In genomic region chr7:46563801-46564200, GRCm38 (mm10) we compare ENCODE assay signal across 15 mouse cellular contexts.
DNase-seq lines count a peak whose midpoint lies in the region; ATAC-seq and TF ChIP-seq lines count a peak whose summit lies in the region.
"Had no signal": no experiment of that assay in that cellular context is flagged by ENCODE, and none has a peak within 500 bp of the region (broad histone marks: within the 10 kb centered on the region; RNA-seq: fewer than 3 reads in every experiment).

No protein-coding gene starts in this region.

- no peak overlapping the region for H3K4me2 ChIP-seq in hindbrain, postnatal 0 days (ENCODE audit: low read depth, low read length)
- H3K4me2 ChIP-seq in lung, postnatal 0 days (replicated peaks; ENCODE audit: low read depth, low read length), result no peak overlapping the region
- H3K4me2 ChIP-seq: limb, embryonic 13.5 days; lung, embryonic 15.5 days had no signal

- peak; percentile 68 for TF ChIP-seq CTCF in hindbrain, postnatal 0 days (IDR thresholded peaks at IDR 0.05; ENCODE audit: low read depth)
- TF ChIP-seq CTCF in lung, postnatal 0 days (IDR thresholded peaks at IDR 0.05), result peak; percentile 61
- peak; percentile 10 for TF ChIP-seq CTCF in ES-Bruce4 (IDR thresholded peaks at IDR 0.05; ENCODE audit: low read depth, low read length)
- TF ChIP-seq CTCF in cortical plate, adult 2 months (IDR thresholded peaks at IDR 0.05; ENCODE audit: extremely low read depth, insufficient read depth, low read length), result peak; percentile 11; the same call in 1 of the 2 replicates

- no peaks in the 10 kb centered on the region for H3K27me3 ChIP-seq in hindbrain, postnatal 0 days (ENCODE audit: insufficient read depth, low read length)
- H3K27me3 ChIP-seq in hindbrain, embryonic 10.5 days (ENCODE audit: insufficient read depth, poor library complexity, severe bottlenecking), result no peaks in the 10 kb centered on the region
- H3K27me3 ChIP-seq in lung, postnatal 0 days (replicated peaks; ENCODE audit: insufficient read depth, low read length), result no peaks in the 10 kb centered on the region
- H3K27me3 ChIP-seq in ES-Bruce4 (ENCODE audit: control insufficient read depth, insufficient read depth, low read length, poor library complexity, severe bottlenecking), result no peaks in the 10 kb centered on the region
- H3K27me3 ChIP-seq: limb, embryonic 13.5 days; lung, embryonic 15.5 days had no signal

- no peak overlapping the region for H3K27ac ChIP-seq in hindbrain, postnatal 0 days
- no peak overlapping the region for H3K27ac ChIP-seq in hindbrain, embryonic 10.5 days
- no peak overlapping the region for H3K27ac ChIP-seq in lung, postnatal 0 days (ENCODE audit: low read length)
- H3K27ac ChIP-seq in ES-Bruce4 (ENCODE audit: insufficient read depth, low read length), result no peak overlapping the region
- H3K27ac ChIP-seq in cortical plate, adult 2 months (ENCODE audit: insufficient read depth, low read length), result no peak overlapping the region
- H3K27ac ChIP-seq: limb, embryonic 13.5 days; lung, embryonic 15.5 days had no signal

- H3K36me3 ChIP-seq in hindbrain, postnatal 0 days (ENCODE audit: insufficient read depth, low read length), result peaks cover 12% of the 10 kb centered on the region
- H3K36me3 ChIP-seq in hindbrain, embryonic 10.5 days, result peaks cover 27% of the 10 kb centered on the region
- no peaks in the 10 kb centered on the region for H3K36me3 ChIP-seq in lung, postnatal 0 days (ENCODE audit: insufficient read depth, low read length)
- H3K36me3 ChIP-seq in ES-Bruce4 (ENCODE audit: control insufficient read depth, insufficient read depth, low read length, poor library complexity, severe bottlenecking), result no peaks in the 10 kb centered on the region
- H3K36me3 ChIP-seq: lung, embryonic 15.5 days had no signal

- no peak for TF ChIP-seq EP300 in lung, postnatal 0 days (IDR thresholded peaks at IDR 0.05)
- no peak for TF ChIP-seq EP300 in ES-Bruce4 (IDR thresholded peaks at IDR 0.05; ENCODE audit: insufficient read depth, low read depth, low read length)

- H3K9me3 ChIP-seq in hindbrain, postnatal 0 days (ENCODE audit: low read length), result no peaks in the 10 kb centered on the region; the same call in 1 of the 2 replicates
- H3K9me3 ChIP-seq in hindbrain, embryonic 10.5 days, result peaks cover 12% of the 10 kb centered on the region
- H3K9me3 ChIP-seq in lung, postnatal 0 days (ENCODE audit: low read length), result no peaks in the 10 kb centered on the region
- no peaks in the 10 kb centered on the region for H3K9me3 ChIP-seq in ES-Bruce4 (replicated peaks; ENCODE audit: control insufficient read depth, insufficient read depth, low read length, poor library complexity, severe bottlenecking)
- H3K9me3 ChIP-seq: lung, embryonic 15.5 days had no signal

- H3K9ac ChIP-seq in hindbrain, postnatal 0 days (replicated peaks; ENCODE audit: low read length), result no peak overlapping the region
- H3K9ac ChIP-seq in lung, postnatal 0 days (replicated peaks; ENCODE audit: low read depth), result no peak overlapping the region
- no peak overlapping the region for H3K9ac ChIP-seq in ES-Bruce4 (ENCODE audit: low read depth, poor library complexity, severe bottlenecking)
- H3K9ac ChIP-seq: limb, embryonic 13.5 days; lung, embryonic 15.5 days had no signal

- ATAC-seq in hindbrain, postnatal 0 days, result peak; percentile 58; the same call in 1 of the 2 replicates
- ATAC-seq in lung, postnatal 0 days, result no peak

- DNase-seq in hindbrain, postnatal 0 days (ENCODE audit: low spot score), result peak; percentile 58
- no peak for DNase-seq in hindbrain, embryonic 10.5 days (ENCODE audit: low spot score)
- DNase-seq in lung, postnatal 0 days (ENCODE audit: low spot score), result no peak
- no peak for DNase-seq in lung, postnatal 25 days (ENCODE audit: low spot score)
- DNase-seq in right cerebral cortex, postnatal 14 days, result no peak
- DNase-seq in neural tube, embryonic 10.5 days (ENCODE audit: extremely low spot score, low spot score), result no peak
- DNase-seq: cerebellum, adult 9-10 months; heart, adult 18-20 months; heart, postnatal 36 days; kidney, postnatal 25 days had no signal

- no peak overlapping the region for H3K4me3 ChIP-seq in hindbrain, postnatal 0 days (ENCODE audit: low read length)
- no peak overlapping the region for H3K4me3 ChIP-seq in hindbrain, embryonic 10.5 days
- H3K4me3 ChIP-seq in lung, postnatal 0 days (ENCODE audit: low read depth, low read length), result no peak overlapping the region
- H3K4me3 ChIP-seq in ES-Bruce4 (ENCODE audit: low read depth, low read length), result no peak overlapping the region
- H3K4me3 ChIP-seq in cortical plate, adult 2 months (ENCODE audit: insufficient read depth, low read length), result no peak overlapping the region
- H3K4me3 ChIP-seq: limb, embryonic 13.5 days; lung, embryonic 15.5 days; myocyte had no signal

- H3K4me1 ChIP-seq in hindbrain, postnatal 0 days (ENCODE audit: insufficient read depth, low read length), result 0 out of 2 replicates have a peak, but pooled peaks cover 5% of the 10 kb centered on the region
- no peaks in the 10 kb centered on the region for H3K4me1 ChIP-seq in hindbrain, embryonic 10.5 days (replicated peaks)
- peaks cover 2% of the 10 kb centered on the region; the same call in 1 of the 2 replicates for H3K4me1 ChIP-seq in lung, postnatal 0 days (ENCODE audit: insufficient read depth, low read depth, low read length)
- H3K4me1 ChIP-seq in ES-Bruce4 (ENCODE audit: control insufficient read depth, insufficient read depth, low read length), result no peaks in the 10 kb centered on the region
- peaks cover 2% of the 10 kb centered on the region; the same call in 1 of the 2 replicates for H3K4me1 ChIP-seq in cortical plate, adult 2 months (ENCODE audit: control insufficient read depth, insufficient read depth, low read length)
- H3K4me1 ChIP-seq: limb, embryonic 13.5 days had no signal

- no peak for TF ChIP-seq POLR2A in ES-Bruce4 (IDR thresholded peaks at IDR 0.05; ENCODE audit: insufficient read depth, low read length)
- TF ChIP-seq POLR2A in cortical plate, adult 2 months (IDR thresholded peaks at IDR 0.05; ENCODE audit: extremely low read depth, insufficient read depth, low read length), result no peak

Comparison
In these comparisons a context has a peak if more than half of its experiments do, and no peak if none do; other contexts are left out.
1. CTCF ChIP-seq: peak in every context shown above with its lines; median percentile 68 in hindbrain, postnatal 0 days; 61 in lung, postnatal 0 days; 11 in cortical plate, adult 2 months; 10 in ES-Bruce4.